Mouse (Mus musculus) olfactory bulb, adult 2 months (tissue): ENCODE measurements around the gene Kcnt2. TPM values are rescaled to one million over a fixed set of nuclear protein-coding genes. Genes with fewer than 3 reads are reported as not detected.

Experiments used
- H3K27ac ChIP-seq: fragments of 200-500 bp; 2 replicates; pipeline ENCODE4 v1.5.1; 2012; ENCODE audit warnings: low read depth, low read length; ENCODE audit not compliant: insufficient read depth
- H3K4me1 ChIP-seq: fragments of 200-500 bp; 2 replicates; pipeline ENCODE4 v1.6.1; 2012; ENCODE audit warnings: low read length; ENCODE audit not compliant: control insufficient read depth, insufficient read depth
- H3K4me3 ChIP-seq: fragments of 200-500 bp; 2 replicates; pipeline ENCODE4 v1.5.1; 2012; ENCODE audit warnings: mild to moderate bottlenecking, low read depth, low read length, moderate library complexity; ENCODE audit not compliant: insufficient read depth
- CTCF ChIP-seq: fragments of 200-500 bp; IDR thresholded peaks from 2 replicates; pipeline ENCODE4 v1.5.1; 2012; ENCODE audit warnings: low read depth, mild to moderate bottlenecking, low read length, moderate library complexity; ENCODE audit not compliant: insufficient read depth
- POLR2A ChIP-seq: fragments of 200-500 bp; IDR thresholded peaks from 2 replicates; pipeline ENCODE4 v1.6.1; 2012; ENCODE audit warnings: mild to moderate bottlenecking, low read depth, low read length, moderate library complexity; ENCODE audit not compliant: insufficient read depth
- WGBS: fragments of 180-500 bp; shearing (Covaris S2); methylation state at CpG from one replicate; pipeline ENCODE4 v1.1.7; 2018; 5-methylcytosine and 5-hydroxymethylcytosine counted together
- polyA plus RNA-seq: library from polyadenylated mRNA; stranded (reverse); fragments of >200 nt; gene quantifications from 2 replicates; pipeline ENCODE4 v1.2.4, GENCODE M21; 2012; ENCODE audit warnings: low replicate concordance; ENCODE audit not compliant: missing spikeins, insufficient read depth, insufficient read length

Kcnt2 gene
- polyA plus RNA-seq, 1 experiment = not detected

DNA sequence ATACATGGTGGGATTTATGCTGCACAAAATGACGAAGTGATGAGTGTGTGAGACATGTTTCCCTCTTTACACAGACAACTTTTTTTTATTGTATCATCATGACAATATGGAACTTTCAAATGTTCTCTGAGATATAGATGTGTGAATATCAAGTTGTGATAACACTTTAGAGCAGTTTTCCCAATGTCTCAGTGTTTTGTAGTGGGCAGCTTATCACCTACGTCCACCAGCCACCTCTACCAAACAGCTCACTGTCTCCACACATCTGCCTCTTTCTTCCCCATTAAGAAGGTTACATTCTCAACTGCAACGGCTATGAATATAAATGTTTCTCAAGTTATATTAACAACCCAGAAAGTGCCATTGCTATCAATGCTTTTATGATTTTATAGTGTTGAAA lies 27.7 kb downstream of the Kcnt2 start:
- WGBS = 92% methylated on average over 3 of the region's 3 CpGs
- Histone ChIP-seq H3K4me3 (no peak overlapping the region), H3K4me1 (no peaks in the 10 kb centered on the region), H3K27ac (no peak overlapping the region)
- TF ChIP-seq CTCF = no peak
- no peak for TF ChIP-seq POLR2A

DNA sequence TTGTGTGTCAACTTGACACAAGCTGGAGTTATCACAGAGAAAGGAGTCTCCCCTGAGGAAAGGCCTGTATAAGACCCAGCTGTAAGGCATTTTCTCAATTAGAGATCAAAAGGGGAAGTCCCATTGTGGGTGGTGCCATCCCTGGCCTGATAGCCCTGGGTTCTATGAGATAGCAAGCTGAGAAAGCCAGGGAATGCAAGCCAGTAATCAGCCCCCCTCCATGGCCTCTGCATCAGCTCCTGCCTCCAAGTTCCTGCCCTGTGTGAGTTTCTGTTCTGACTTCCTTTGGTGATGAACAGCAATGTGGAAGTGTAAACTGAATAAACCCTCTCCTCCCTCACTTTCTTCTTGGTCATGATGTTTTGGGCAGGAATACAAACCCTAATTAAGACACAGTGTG lies 29.9 kb downstream of the Kcnt2 start:
- no peak overlapping the region for H3K27ac ChIP-seq
- H3K4me3 ChIP-seq = no peak overlapping the region
- TF ChIP-seq CTCF = no peak
- TF ChIP-seq POLR2A = no peak
- no peaks in the 10 kb centered on the region for H3K4me1 ChIP-seq

DNA sequence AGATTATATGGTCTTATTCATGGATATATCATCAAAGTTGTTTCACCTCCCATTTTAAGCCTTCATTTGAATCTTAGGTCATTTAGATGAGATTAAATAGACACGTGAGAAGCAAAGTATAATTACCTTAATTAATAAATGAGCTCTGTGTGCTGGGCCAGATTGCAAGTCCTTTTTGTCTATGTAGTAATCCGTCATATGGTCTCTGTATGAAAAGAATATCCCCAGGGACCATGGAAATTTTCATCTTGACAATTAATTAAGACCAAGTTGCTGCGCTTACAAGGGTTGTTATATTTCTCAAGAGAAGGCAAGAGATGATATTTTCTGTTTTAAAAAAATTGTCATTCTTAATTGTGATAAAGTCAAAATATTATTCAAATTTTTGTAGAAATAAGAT lies 47.2 kb downstream of the Kcnt2 start:
- 70% methylated on average over 3 of the region's 3 CpGs for WGBS

DNA sequence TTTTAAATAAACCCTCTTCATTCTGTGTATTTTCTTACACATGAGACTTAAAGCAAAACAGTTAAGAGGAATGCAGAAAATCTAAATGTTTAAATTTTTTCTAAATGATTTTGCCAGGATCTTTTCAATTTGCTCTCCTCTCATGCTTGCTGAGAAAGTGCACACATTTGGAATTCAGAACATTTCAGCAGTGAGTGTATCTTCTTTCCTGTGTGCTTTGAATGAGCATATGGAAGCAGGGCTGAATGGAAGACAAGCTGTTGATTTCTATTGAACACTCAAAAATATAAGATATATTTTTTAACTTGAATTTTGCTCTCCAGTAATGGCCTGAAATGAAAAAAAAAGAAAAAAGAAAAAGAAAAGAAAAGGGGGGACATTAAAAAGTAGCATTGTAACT lies 49.5 kb downstream of the Kcnt2 start:
- no peak overlapping the region for H3K27ac ChIP-seq
- H3K4me3 ChIP-seq = no peak overlapping the region
- no peak for TF ChIP-seq POLR2A
- TF ChIP-seq CTCF = no peak
- no peaks in the 10 kb centered on the region for H3K4me1 ChIP-seq

More for the DNA sequence above, 47.2 kb downstream of the Kcnt2 start:
- H3K27ac ChIP-seq = no peak overlapping the region
- TF ChIP-seq POLR2A (no peak), CTCF (no peak)
- no peak overlapping the region for H3K4me3 ChIP-seq
- no peaks in the 10 kb centered on the region for H3K4me1 ChIP-seq

DNA sequence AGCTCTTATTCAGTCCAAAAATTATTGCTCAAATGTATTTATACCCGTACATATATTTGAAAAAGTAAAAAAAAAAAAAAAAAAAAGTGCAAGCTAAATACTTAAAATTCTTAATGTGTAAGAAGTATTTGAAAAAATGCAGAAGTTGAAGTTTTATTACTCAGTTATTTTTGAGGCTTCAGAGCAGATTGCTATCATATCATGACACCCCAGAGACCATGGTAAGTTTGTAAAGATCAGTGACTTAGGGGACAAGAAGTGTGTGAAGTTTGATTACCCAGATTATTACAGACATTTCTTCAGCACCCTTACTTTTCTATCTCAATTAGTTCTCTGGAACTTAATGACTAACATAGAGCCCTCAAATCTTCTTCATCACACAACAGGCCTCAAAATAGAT lies 58.3 kb downstream of the Kcnt2 start:
- Histone ChIP-seq H3K4me3 (no peak overlapping the region), H3K27ac (no peak overlapping the region), H3K4me1 (no peaks in the 10 kb centered on the region)
- 98% methylated on average over 1 of the region's 1 CpGs for WGBS
- no peak for TF ChIP-seq CTCF
- no peak for TF ChIP-seq POLR2A

DNA sequence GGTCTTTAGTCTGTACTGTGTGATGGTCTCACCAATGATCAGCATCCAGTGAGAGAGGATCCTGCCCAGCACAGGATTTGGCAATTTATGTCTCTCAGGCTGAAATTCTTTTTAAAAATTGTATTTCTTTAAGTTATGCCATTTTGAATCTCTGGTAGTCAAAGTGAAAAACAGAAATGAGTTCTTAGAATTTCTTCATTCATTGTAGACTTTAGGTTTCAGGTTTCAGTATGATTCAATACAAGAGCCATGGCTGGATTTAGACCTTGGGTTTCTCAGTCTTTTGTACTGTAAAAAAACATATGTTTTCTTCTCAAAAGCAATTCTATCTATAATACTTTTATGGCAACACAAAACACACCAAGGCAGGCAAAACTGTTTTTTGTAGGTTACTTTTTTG lies 59.4 kb downstream of the Kcnt2 start:
- no peaks in the 10 kb centered on the region for H3K4me1 ChIP-seq
- TF ChIP-seq CTCF (no peak), POLR2A (no peak)
- H3K4me3 ChIP-seq = no peak overlapping the region
- H3K27ac ChIP-seq = no peak overlapping the region

DNA sequence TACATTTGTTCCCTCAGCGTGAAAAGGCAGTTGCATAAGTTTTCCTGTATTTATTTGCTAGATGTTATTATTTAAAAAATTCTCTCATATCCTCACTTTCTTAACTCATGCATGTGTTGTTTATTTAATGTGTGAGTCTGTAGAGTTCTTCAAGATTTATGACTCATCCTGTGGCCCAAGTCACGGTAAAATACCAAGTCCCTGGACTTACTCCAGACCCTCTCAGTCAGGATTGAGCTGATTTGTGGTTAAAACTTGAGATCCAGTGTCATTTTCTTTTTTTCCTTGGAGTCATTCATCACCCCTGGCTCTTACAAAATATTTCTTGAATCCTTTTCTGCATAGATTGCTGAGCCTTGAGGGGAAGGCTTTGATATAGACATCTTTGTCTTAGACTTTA lies 60.4 kb downstream of the Kcnt2 start:
- no peaks in the 10 kb centered on the region for H3K4me1 ChIP-seq
- 79% methylated on average over 2 of the region's 2 CpGs for WGBS
- no peak for TF ChIP-seq CTCF
- TF ChIP-seq POLR2A = no peak
- H3K4me3 ChIP-seq = no peak overlapping the region
- H3K27ac ChIP-seq = no peak overlapping the region

DNA sequence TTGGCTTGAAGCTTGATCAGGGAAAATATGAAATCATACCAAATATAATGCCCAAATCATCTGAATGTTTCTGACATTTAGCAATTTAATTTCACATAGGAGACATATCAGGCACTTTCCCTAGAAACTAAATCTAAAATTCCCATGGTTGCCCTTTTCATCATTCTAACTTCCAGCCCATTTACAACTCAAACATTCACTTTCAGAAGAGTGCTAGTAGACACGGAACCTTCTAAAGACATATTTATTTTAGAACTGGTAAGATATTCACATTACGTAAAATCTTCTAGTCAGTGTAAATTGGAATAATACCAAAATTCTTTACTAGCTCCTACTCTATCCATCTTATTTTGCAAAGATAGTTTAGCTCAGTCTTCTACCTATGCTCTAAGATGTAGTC lies 64.8 kb downstream of the Kcnt2 start:
- H3K4me1 ChIP-seq = no peaks in the 10 kb centered on the region
- no peak for TF ChIP-seq POLR2A
- TF ChIP-seq CTCF = no peak
- WGBS = 95% methylated on average over 2 of the region's 2 CpGs

DNA sequence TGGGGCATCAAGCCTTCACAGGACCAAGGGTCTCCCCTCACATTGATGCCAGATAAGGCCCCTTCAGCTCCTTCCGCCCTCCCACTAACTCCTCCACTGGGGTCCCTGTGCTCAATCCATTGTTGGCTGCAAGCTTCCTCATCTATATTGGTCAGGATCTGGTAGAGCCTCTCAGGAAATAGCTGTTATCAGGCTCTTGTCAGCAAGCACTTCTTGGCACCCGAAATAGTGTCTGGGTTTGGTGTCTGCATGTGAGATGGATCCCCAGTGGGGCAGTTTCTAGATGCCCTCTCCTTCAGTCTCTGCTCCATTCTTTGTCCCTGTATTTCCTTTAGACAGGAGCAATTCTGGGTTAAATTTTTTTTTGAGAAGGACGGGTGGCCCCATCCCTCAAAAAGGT lies 79.1 kb downstream of the Kcnt2 start:
- 94% methylated on average over 3 of the region's 3 CpGs for WGBS
- H3K4me3 ChIP-seq = no peak overlapping the region
- TF ChIP-seq POLR2A (no peak), CTCF (no peak)
- H3K27ac ChIP-seq = no peak overlapping the region
- H3K4me1 ChIP-seq = no peaks in the 10 kb centered on the region

More for the DNA sequence above, 64.8 kb downstream of the Kcnt2 start:
- Histone ChIP-seq H3K27ac (no peak overlapping the region), H3K4me3 (no peak overlapping the region)

DNA sequence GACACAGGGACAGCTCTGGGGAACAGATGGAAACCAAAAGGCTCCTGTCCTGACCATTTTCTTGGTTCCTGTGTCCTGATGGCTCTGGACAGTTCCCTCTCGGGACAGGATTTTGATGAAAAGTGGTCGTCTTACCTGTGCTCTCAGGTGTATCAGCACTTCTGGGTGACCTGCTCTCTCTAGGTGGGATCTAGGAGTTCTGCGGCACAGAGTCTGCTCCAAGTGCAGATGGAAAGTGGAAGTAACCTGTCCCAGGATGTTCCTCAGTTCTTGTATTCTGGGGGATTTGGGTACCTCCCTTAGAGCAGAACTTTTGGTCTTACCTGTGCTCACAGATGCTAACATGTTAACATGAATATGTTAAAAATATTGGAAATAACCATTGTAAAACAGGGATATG lies 80.8 kb downstream of the Kcnt2 start:
- no peak overlapping the region for H3K27ac ChIP-seq
- TF ChIP-seq POLR2A (no peak), CTCF (no peak)
- H3K4me3 ChIP-seq = no peak overlapping the region
- H3K4me1 ChIP-seq = no peaks in the 10 kb centered on the region
- 92% methylated on average over 3 of the region's 3 CpGs for whole genome bisulfite sequencing
